Mouse (Mus musculus): ENCODE measurements around the gene Alg9. TPM values are rescaled to one million over a fixed set of nuclear protein-coding genes. Genes with fewer than 3 reads are reported as not detected.
A peak's percentile ranks its signal among the peaks of the same experiment; 100 is the strongest.

The Alg9 gene
- polyA plus RNA-seq, 1 experiment = 18.0 TPM

DNA sequence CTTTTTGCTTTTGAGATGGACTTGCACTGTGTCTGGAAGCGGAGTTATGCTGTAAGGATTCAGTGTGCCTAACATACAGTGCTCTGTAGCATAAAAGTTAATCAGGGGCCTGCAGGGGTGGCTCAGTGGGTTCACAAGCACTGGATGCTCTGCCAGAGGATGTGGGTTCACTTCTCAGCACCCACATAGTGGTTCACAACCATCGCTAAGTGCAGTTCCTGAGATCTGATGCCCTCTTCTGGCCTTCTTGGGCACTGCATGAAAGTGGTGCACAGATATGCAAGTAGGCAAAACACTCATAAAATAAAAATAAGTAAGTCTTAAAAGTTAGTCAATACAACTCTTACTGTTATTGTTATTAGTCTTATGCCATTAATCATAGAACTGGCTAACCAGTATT, 7.3 kb downstream of the Alg9 start:
- TF ChIP-seq GATA1 (IDR thresholded peaks at IDR 0.05; ENCODE audit: low read length) = no peak

GRCm38 (mm10) chr9:50795266-50795665, 20.4 kb downstream of the Alg9 start:
- no peak for TF ChIP-seq GATA1 (IDR thresholded peaks at IDR 0.05; ENCODE audit: low read length)

GRCm38 (mm10) chr9:50796776-50797175, 22.0 kb downstream of the Alg9 start:
- no peak for TF ChIP-seq GATA1 (IDR thresholded peaks at IDR 0.05; ENCODE audit: low read length)

GRCm38 (mm10) chr9:50797641-50798040, 22.8 kb downstream of the Alg9 start:
- TF ChIP-seq GATA1 (IDR thresholded peaks at IDR 0.05; ENCODE audit: low read length) = no peak

DNA sequence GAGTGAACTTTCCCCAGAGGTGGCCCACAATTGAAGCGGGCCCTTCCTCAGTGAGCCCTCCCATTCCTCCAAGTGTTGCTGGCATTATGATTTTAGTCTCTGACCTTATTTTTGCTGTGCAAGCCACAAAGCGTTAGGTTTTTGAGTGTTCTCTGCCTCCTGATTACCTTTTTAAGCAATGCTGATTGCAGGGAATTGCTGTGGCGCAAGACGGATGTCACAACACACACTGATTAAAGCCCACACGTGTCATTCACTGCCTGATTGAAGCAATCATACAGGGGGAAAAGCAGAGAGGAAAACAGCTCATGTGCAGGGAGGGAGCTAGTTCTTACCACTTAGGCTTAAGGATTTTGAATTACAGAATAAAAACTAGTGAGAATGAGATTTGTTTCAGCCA, 23.5 kb downstream of the Alg9 start:
- TF ChIP-seq GATA1 (IDR thresholded peaks at IDR 0.05; ENCODE audit: low read length) = no peak

DNA sequence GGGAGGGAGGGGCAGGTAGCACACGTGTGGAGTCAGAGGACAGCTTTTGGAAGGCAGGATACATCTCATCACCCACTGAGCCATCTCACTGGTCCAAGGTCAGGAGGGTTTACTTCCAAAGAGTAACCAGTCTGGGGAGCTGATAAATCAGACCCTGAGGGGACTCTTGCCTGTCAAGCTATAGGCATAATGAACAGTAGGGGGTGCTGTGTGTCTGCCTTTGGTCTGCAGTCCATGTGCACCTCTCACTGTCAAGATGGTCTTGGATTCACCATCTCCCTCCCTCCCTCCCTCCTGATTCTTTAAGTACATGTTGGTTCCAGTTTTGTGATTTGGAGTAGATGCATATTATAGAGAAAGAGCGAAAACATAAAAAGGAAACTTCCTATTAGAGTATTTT, 26.2 kb downstream of the Alg9 start:
- TF ChIP-seq GATA1 (IDR thresholded peaks at IDR 0.05; ENCODE audit: low read length) = no peak

- TF ChIP-seq GATA1 (IDR thresholded peaks at IDR 0.05; ENCODE audit: low read length) = no peak
These were observed 28.3 kb downstream of the Alg9 start for GRCm38 (mm10) chr9:50803055-50803671.

DNA sequence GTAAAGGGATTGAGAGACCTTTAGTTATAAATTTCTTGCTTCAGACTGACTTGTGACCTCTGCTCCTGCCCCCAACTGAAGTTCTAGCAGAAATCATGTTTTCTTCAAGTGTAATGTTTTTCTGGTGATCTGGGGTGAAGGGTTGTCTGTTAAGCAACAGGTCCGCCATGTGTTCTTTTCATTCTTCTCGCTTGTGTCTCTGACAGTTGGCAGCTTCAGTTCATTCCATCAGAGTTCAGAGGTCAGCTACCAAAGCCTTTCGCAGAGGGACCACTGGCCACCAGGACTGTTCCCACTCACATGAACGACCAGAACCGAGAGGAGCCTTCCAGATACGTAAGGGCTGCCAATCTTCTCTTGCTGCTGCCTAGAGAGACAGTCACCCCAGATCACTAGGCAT, 33.7 kb downstream of the Alg9 start:
- TF ChIP-seq GATA1 (IDR thresholded peaks at IDR 0.05; ENCODE audit: low read length) = no peak

DNA sequence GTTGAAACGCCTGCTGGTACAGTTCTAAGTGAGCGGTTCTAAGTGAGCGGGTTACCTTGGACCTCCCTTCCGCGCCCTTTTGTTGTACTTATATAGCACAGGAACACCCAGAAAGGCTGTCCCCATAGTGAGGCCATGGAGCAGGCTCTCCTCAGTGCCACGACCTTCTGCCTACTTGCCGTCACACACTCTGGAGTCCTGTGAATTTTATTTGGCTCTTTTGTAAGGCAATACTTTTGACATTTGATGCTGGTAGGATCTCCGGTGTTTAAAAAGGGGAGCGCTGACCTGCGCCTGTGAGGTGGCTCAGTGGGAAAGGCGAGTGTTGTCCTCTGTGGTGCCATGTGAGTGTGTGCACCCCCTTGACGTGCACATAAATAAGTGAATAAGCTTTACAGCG, 34.3 kb downstream of the Alg9 start:
- no peak for TF ChIP-seq GATA1 (IDR thresholded peaks at IDR 0.05; ENCODE audit: low read length)

GRCm38 (mm10) chr9:50811187-50811586, 36.4 kb downstream of the Alg9 start:
- TF ChIP-seq GATA1 (IDR thresholded peaks at IDR 0.05; ENCODE audit: low read length) = peak; percentile 87

GRCm38 (mm10) chr9:50811746-50812145, 36.9 kb downstream of the Alg9 start:
- TF ChIP-seq GATA1 (IDR thresholded peaks at IDR 0.05; ENCODE audit: low read length) = no peak

GRCm38 (mm10) chr9:50813796-50814195, 39.0 kb downstream of the Alg9 start:
- TF ChIP-seq GATA1 (IDR thresholded peaks at IDR 0.05; ENCODE audit: low read length) = no peak

- no peak for TF ChIP-seq GATA1 (IDR thresholded peaks at IDR 0.05; ENCODE audit: low read length)
These were observed 40.8 kb downstream of the Alg9 start for GRCm38 (mm10) chr9:50815666-50816065.

DNA sequence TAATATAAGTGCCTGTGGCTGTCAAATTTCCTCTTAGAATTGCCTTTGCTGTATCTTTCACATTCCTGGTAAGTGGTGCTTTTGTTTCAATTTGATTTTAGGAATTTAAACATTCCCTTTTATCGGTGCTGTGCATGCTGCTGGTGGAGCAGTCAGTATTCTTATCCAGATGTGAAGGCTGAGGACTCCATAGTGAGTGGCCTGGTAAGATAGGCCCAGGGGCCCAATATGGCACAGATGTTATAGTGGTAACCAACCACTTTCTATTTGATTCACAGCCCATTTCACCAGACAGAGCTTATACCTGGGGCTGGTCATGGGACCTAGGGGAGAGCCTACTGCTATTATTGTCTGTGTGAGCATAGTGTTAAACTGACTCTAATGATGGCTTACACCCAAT, 41.7 kb downstream of the Alg9 start:
- TF ChIP-seq GATA1 (IDR thresholded peaks at IDR 0.05; ENCODE audit: low read length) = no peak

DNA sequence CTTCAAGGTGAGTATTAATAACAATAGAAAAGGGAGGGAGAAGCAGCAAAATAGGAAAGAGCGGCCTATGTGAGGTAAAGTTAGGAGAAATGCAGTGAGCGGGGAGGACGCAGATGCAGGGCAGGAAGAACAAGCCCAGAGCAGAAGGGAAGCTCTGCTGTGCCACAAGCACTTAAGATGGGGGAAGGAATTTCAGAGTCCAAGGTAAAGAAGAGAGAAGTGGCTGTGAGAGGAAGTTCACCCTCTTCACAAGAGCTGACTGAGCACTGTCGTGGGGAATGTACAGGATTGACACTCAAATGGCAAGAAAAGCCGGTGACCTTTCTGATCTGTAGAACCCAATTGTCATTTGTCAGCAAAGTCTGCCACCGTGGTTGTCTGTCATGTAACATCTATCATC, 43.2 kb downstream of the Alg9 start:
- no peak for TF ChIP-seq GATA1 (IDR thresholded peaks at IDR 0.05; ENCODE audit: low read length)

GRCm38 (mm10) chr9:50819716-50820115, 44.9 kb downstream of the Alg9 start:
- TF ChIP-seq GATA1 (IDR thresholded peaks at IDR 0.05; ENCODE audit: low read length) = no peak

GRCm38 (mm10) chr9:50821651-50822050, 46.8 kb downstream of the Alg9 start:
- no peak for TF ChIP-seq GATA1 (IDR thresholded peaks at IDR 0.05; ENCODE audit: low read length)

DNA sequence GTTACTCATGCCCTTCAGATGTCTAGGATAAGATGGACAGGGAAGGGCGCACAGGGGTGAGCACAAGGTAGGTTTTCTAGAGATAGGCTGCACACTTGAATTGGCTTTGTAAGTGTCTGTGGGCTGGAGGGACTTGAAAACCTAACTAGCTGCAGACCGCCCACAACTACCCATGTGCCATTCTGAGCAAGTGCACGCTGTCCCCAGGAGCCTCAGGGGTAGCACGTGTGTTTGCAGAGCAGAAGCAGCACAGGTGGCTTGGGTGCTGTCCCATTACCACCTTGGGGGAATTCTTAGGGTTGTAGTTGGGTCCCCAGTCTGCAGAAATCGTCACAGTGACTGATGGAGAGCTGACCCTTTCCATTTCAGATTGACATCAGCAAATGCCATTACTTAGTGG, 47.4 kb downstream of the Alg9 start:
- TF ChIP-seq GATA1 (IDR thresholded peaks at IDR 0.05; ENCODE audit: low read length) = no peak

All from G1E-ER4 (cell line).